Mouse (Mus musculus): ENCODE measurements around the gene Prr22.

GRCm38 (mm10) chr17:56804952-56805351 is 34.9 kb downstream of the Prr22 start:
- TF ChIP-seq CTCF (IDR thresholded peaks at IDR 0.05) (no peak), POLR2A (IDR thresholded peaks at IDR 0.05; ENCODE audit: insufficient read depth, low read depth, low read length) (no peak)
